Mouse (Mus musculus) lung, embryonic 15.5 days (tissue): ENCODE measurements around the gene Fpgt. TPM values are rescaled to one million over a fixed set of nuclear protein-coding genes. Genes with fewer than 3 reads are reported as not detected.

Experiments used
- ATAC-seq: fragments of 200-750 bp; cut with Nextera tagmentation; 2 replicates; pipeline ENCODE4 v1.8.0; 2017; ENCODE audit warnings: moderate number of reproducible peaks, borderline replicate concordance; ENCODE audit not compliant: low FRiP score, low TSS enrichment; ENCODE audit errors: extremely low read depth
- H3K27ac ChIP-seq: fragments of 300-500 bp; sonication (generic); 2 replicates; pipeline ENCODE4 v1.5.1; 2015; ENCODE audit warnings: moderate library complexity, mild to moderate bottlenecking, inconsistent platforms
- H3K27me3 ChIP-seq: fragments of 300-500 bp; sonication (generic); 2 replicates; pipeline ENCODE4 v1.6.1; 2015; ENCODE audit warnings: inconsistent platforms
- H3K36me3 ChIP-seq: fragments of 300-500 bp; sonication (generic); 2 replicates; pipeline ENCODE4 v1.6.1; 2015; ENCODE audit warnings: inconsistent platforms
- H3K4me1 ChIP-seq: fragments of 300-500 bp; sonication (generic); 2 replicates; pipeline ENCODE4 v1.6.1; 2015; ENCODE audit warnings: inconsistent platforms
- H3K4me2 ChIP-seq: fragments of 300-500 bp; sonication (generic); 2 replicates; pipeline ENCODE4 v1.6.1; 2015; ENCODE audit warnings: inconsistent platforms, mild to moderate bottlenecking, moderate library complexity
- H3K4me3 ChIP-seq: fragments of 300-500 bp; sonication (generic); 2 replicates; pipeline ENCODE4 v1.5.1; 2015; ENCODE audit warnings: mild to moderate bottlenecking, inconsistent platforms
- H3K9ac ChIP-seq: fragments of 300-500 bp; sonication (generic); 2 replicates; pipeline ENCODE4 v1.6.1; 2015; ENCODE audit warnings: inconsistent platforms
- H3K9me3 ChIP-seq: fragments of 300-500 bp; sonication (generic); 2 replicates; pipeline ENCODE4 v1.6.1; 2016; ENCODE audit warnings: inconsistent platforms
- WGBS: fragments of 180-500 bp; shearing (Covaris S2); methylation state at CpG from one replicate; pipeline ENCODE4 v1.1.7; 2015; 5-methylcytosine and 5-hydroxymethylcytosine counted together
- polyA plus RNA-seq: library from polyadenylated mRNA; unstranded; fragments of >200 nt; fragmentation: Nextera tagmentation; extraction: Ambion mirVana; gene quantifications from 2 replicates; pipeline ENCODE4 v1.2.1, GENCODE M21; 2015

Gene Fpgt
- polyA plus RNA-seq: 12.3 and 15.3 TPM in 2 replicates

DNA sequence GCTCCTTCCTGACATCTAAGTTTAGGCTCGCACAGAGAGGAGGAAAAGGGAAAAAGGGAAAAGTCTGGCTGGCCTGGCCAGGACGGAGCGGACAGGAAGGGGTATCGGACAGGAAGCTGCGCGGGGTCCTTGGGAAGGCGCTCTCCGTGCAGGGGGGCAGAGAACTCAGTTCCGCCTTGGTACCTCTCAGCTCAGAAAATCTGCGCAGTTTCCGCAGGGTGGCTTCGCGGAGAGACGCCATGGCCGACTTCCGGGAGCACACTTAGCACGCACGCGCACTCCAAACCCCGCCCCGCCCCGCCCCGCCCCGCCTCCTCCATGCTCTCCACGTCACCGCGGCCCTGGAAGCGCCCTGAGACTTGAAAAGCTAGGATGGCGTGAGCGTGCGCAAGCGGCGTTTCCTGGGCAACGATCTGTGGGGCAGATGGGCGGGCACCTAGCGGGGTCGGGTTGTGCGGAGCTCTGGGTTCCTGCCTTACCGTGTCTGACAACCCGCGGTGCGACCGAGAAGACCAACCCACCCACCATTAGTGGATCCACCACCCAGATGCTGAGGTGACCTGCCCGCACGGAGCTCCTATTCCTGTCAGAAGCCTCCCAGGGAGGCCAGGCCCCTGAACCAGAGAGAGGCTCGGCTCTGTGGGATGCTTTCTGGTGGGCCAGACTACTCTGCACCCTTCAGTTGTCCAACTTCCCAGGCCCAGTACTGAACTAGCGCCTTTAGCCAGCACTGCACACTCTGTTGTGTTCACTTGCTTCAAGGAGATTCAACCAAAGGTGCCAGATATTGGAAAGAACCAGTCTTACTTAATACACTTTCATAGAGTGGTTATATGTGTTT lies at the start of gene Fpgt, which contains the start of gene Lrriq3:
TSS of gene Fpgt (minus strand) at position 288 of the 841 bp plus-strand sequence.
TSS of gene Lrriq3 (plus strand) at position 319 of the 841 bp plus-strand sequence.
- Histone ChIP-seq H3K27me3 (no peaks in the 10 kb centered on the region), H3K36me3 (no peaks in the 10 kb centered on the region)
- peak; percentile 100 for ATAC-seq

DNA sequence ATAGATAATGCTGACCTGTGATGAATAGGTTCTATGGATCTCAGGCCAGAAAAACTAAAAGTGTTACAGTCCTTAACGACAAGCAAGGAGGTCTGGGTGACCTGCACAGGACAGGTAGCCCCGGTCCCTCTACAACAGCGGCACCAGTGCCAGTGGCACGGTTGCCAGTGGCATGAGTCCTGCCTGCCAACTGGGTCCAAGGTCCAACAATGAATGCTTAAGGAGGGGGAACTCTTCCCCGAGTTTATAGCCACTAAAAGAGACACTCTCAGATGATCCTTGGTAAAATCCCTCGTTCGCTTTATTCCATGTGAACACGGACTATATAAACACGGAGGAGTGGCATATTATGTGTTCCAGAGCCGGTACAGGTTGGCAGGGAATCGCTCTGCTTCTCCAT lies 47.8 kb upstream of the Fpgt start:
- Histone ChIP-seq H3K4me2 (no peak overlapping the region), H3K27ac (no peak overlapping the region), H3K27me3 (no peaks in the 10 kb centered on the region), H3K9ac (no peak overlapping the region), H3K4me3 (no peak overlapping the region), H3K4me1 (no peaks in the 10 kb centered on the region), H3K9me3 (no peaks in the 10 kb centered on the region), H3K36me3 (no peaks in the 10 kb centered on the region)
- 82% methylated on average over 11 of the region's 11 CpGs for WGBS
- no peak for ATAC-seq

More for the DNA sequence above, at the start of gene Fpgt, which contains the start of gene Lrriq3:
- under 1% methylated on average over 36 of the region's 47 CpGs for WGBS
- peak within 1 kb of the TSS; percentile 54 for H3K9ac ChIP-seq
- H3K4me2 ChIP-seq: peak within 1 kb of the TSS; percentile 67
- peaks cover 2% of the 10 kb centered on the region; the same call in 1 of the 2 replicates for H3K4me1 ChIP-seq
- H3K9me3 ChIP-seq: no peaks in the 10 kb centered on the region
- H3K27ac ChIP-seq: peak within 1 kb of the TSS; percentile 81
- H3K4me3 ChIP-seq: peak within 1 kb of the TSS; percentile 70

DNA sequence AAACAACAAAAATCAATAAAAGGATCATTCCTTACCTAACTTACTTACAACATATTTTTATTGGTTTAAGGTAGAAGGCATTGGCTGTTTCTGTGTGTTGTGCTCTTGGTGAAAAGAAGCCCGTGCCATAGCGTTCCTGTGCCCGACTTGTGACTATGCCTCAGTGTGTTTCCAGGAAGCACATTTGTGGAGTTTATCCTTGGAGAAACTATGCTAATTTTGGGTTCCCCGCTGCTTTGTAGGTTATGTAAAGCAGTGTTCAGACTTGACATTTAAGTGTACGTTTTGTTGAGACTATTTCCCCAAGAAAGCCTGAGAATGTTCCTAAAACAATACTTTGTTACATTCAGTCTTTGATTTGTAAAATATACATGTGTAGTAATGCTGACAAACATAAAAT lies 44.5 kb upstream of the Fpgt start:
- H3K36me3 ChIP-seq: no peaks in the 10 kb centered on the region
- no peak overlapping the region for H3K4me2 ChIP-seq
- H3K27ac ChIP-seq: no peak overlapping the region
- WGBS: 83% methylated on average over 5 of the region's 5 CpGs
- H3K4me3 ChIP-seq: no peak overlapping the region
- no peak for ATAC-seq
- no peaks in the 10 kb centered on the region for H3K27me3 ChIP-seq
- no peak overlapping the region for H3K9ac ChIP-seq
- no peaks in the 10 kb centered on the region for H3K9me3 ChIP-seq
- no peaks in the 10 kb centered on the region for H3K4me1 ChIP-seq

DNA sequence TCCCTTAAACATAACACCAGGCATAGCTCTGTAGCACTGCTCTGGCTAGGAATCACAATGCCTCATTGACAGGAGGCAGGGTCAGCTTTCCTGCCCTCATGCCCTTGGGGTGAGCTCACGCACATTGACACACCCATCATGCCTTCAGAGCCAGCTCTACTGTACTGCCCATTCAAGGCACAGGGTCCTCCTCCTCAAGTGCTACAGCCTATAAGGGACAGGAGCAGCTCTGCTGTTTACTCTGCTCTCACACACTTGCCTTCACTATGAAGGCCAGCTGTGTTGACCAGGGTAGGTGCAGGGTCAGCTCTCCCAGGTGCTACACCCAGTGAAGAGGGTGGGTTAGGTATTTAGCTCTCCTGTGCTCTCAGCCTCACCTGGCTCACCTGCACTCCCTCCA lies 12.8 kb upstream of the Fpgt start:
- H3K27me3 ChIP-seq: no peaks in the 10 kb centered on the region
- peak; percentile 59 for ATAC-seq
- H3K9ac ChIP-seq: no peak overlapping the region
- WGBS: 48% methylated on average over 1 of the region's 1 CpGs
- H3K36me3 ChIP-seq: no peaks in the 10 kb centered on the region
- no peaks in the 10 kb centered on the region for H3K9me3 ChIP-seq
- H3K4me1 ChIP-seq: no peaks in the 10 kb centered on the region
- no peak overlapping the region for H3K4me3 ChIP-seq
- no peak overlapping the region for H3K27ac ChIP-seq
- no peak overlapping the region for H3K4me2 ChIP-seq

DNA sequence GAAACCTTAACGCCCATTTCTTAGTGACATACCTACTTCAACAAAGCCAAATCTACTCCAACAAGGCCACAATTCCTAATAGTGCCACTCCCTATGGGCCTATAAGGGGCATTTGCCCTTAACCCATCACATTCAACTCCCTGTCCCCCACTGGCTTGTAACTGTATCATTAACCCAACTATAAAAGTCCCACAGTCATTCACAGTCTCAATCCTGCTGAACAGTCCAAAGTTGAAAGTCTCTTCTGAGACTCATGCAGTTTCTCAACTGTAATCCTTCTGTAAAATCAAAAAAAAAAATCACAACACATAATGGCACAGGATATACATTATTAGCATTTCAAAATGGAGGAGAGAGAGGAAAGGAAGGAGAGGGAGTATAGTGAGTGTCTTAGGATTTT lies 6.1 kb upstream of the Fpgt start:
- Histone ChIP-seq H3K4me1 (no peaks in the 10 kb centered on the region), H3K4me3 (no peak overlapping the region), H3K9me3 (no peaks in the 10 kb centered on the region), H3K36me3 (no peaks in the 10 kb centered on the region), H3K9ac (no peak overlapping the region), H3K27ac (no peak overlapping the region), H3K4me2 (no peak overlapping the region), H3K27me3 (no peaks in the 10 kb centered on the region)
- no peak for ATAC-seq
- WGBS: 65% methylated on average over 1 of the region's 1 CpGs

DNA sequence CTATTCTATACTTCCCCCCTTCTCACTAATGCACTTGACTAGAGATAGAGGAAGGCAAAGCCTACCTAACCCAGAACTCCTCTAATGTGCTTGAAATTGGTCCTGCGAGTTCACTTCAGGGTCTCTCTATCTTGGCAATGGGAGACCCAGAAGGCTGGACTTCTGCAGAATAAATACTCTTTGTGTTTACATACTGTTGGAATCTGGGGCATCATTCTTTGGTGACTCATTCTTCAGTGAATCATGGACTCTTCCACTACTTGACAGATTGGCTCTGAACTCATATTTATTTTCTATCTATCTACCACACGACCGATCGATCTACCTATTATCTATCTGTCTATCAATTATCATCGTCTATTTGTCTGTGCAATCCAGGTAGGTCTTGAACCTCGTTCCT lies 1.1 kb downstream of the Fpgt start:
- H3K4me1 ChIP-seq: peaks cover 2% of the 10 kb centered on the region; the same call in 1 of the 2 replicates
- 88% methylated on average over 6 of the region's 6 CpGs for whole genome bisulfite sequencing
- H3K9me3 ChIP-seq: no peaks in the 10 kb centered on the region
- peaks cover 8% of the 10 kb centered on the region for H3K36me3 ChIP-seq
- peak overlapping the region; percentile 70 for H3K4me3 ChIP-seq
- H3K27ac ChIP-seq: no peak overlapping the region
- H3K9ac ChIP-seq: no peak overlapping the region
- no peak for ATAC-seq
- H3K4me2 ChIP-seq: peak overlapping the region; percentile 67
- H3K27me3 ChIP-seq: no peaks in the 10 kb centered on the region

DNA sequence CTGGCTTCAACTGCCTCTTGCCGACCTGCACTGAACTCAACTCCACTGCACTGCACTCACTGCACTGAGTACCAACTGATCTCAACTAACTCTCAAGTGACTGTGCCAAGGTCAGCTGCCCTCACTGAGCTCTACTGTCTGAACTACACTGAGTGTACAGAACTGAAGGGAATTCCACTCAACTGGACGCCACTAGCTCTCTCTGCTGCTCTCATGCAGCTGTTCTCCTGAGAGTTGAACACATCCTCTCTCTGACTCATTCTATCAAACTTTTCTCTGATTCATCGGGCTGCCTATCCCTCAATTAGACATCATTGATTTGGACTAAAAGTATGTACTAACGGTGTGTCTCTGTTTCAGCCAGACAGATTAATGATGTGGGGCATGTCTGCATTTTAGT lies 15.3 kb downstream of the Fpgt start:
- H3K4me3 ChIP-seq: no peak overlapping the region
- no peak overlapping the region for H3K9ac ChIP-seq
- H3K4me1 ChIP-seq: no peaks in the 10 kb centered on the region
- no peak for ATAC-seq
- no peak overlapping the region for H3K4me2 ChIP-seq
- 69% methylated on average over 4 of the region's 4 CpGs for WGBS
- no peaks in the 10 kb centered on the region for H3K9me3 ChIP-seq
- H3K27ac ChIP-seq: no peak overlapping the region
- no peaks in the 10 kb centered on the region for H3K36me3 ChIP-seq
- no peaks in the 10 kb centered on the region for H3K27me3 ChIP-seq

DNA sequence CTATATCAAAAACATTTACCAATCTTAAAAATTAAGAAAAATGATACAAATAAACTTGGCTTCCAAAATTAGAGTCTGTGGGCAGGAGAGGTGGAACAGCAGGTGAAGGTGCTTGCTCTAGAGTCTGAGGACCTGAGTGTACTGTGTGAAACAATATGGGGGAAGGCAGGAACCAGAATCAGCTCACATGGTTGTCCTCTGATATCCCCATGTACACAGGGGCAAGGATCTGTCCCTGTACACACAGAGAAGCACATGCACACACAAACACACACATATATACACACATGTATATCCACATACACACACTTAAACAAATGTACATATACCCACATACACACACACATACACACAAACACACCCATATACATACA lies 33.8 kb downstream of the Fpgt start:
- Histone ChIP-seq H3K4me1 (no peaks in the 10 kb centered on the region), H3K36me3 (no peaks in the 10 kb centered on the region), H3K9me3 (no peaks in the 10 kb centered on the region), H3K27me3 (no peaks in the 10 kb centered on the region), H3K4me3 (no peak overlapping the region), H3K27ac (no peak overlapping the region), H3K4me2 (no peak overlapping the region), H3K9ac (no peak overlapping the region)
- no peak for ATAC-seq

DNA sequence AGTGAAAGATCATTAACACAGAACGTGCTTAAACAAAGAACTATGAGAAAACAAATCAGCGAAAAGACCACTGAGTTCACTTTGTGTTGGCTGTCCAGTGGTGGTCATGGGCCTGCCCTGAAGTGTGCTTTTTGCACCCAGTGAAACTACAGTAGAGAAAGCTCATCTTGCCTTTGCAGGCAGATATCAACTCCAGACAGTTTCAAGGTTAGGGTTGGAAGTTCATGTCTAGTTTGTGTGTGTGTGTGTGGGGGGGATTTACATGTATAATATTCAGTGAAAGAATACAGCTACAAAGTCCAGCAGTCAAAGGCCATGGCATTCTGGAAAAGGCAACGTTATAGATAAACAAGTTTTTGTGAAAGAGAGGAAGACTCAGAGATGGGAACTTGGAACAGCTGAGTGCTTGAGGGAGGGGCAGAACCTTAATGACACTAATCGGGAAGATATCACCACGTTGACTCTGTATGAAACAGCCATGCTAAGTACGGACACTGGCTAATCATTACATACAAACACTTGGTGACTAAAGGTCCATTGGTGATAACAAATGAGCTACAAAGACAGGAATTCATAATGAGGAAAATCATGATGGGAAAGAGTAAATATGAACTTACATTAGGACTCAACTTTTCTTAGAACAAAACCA lies 34.3 kb downstream of the Fpgt start:
- H3K36me3 ChIP-seq: no peaks in the 10 kb centered on the region
- no peak overlapping the region for H3K4me3 ChIP-seq
- no peaks in the 10 kb centered on the region for H3K27me3 ChIP-seq
- no peak for ATAC-seq
- H3K27ac ChIP-seq: no peak overlapping the region
- no peaks in the 10 kb centered on the region for H3K4me1 ChIP-seq
- no peak overlapping the region for H3K4me2 ChIP-seq
- 58% methylated on average over 6 of the region's 6 CpGs for WGBS
- H3K9me3 ChIP-seq: no peaks in the 10 kb centered on the region
- H3K9ac ChIP-seq: no peak overlapping the region

DNA sequence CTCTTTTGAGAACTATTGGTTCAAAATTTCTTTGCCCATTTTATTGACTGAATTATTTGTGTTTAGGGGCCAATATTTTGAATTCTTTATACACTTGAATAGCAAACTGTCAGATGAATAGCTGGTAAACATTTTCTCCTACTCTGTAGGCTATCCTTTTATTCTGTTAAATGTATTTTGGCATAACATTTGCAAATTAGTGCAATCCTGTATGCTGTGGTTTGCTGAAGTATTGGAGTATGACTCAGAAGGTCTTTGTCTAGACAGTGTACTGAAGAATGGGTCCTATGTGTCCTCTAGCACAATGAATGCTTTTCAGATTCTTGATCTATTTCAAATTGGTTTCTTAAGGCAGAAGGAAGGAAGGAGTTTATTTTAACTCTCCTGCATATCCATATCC lies 35.6 kb downstream of the Fpgt start:
- Histone ChIP-seq H3K4me2 (no peak overlapping the region), H3K4me1 (no peaks in the 10 kb centered on the region), H3K27ac (no peak overlapping the region), H3K27me3 (no peaks in the 10 kb centered on the region), H3K4me3 (no peak overlapping the region), H3K9me3 (no peaks in the 10 kb centered on the region), H3K9ac (no peak overlapping the region), H3K36me3 (no peaks in the 10 kb centered on the region)
- no peak for ATAC-seq

DNA sequence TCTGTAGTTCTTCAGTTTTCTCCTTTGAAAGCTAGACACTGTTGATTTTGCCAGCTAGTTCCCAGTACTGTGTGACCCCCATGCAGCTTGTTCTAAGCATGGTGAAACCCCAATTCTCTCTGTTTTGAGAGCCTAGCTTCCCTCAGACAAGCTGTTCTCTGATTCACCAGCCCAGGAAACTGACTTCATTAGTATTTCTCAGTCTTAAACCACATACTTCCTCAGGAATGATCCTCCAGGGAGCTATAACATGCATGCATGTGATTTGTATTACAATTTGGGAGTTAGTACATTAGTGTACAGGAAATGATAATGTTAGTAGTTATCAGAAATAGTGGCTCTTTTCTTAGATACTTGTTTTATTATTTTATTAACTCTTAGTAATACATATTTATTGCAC lies 36.6 kb downstream of the Fpgt start:
- Histone ChIP-seq H3K27me3 (no peaks in the 10 kb centered on the region), H3K4me2 (no peak overlapping the region), H3K9ac (no peak overlapping the region), H3K4me1 (no peaks in the 10 kb centered on the region), H3K9me3 (no peaks in the 10 kb centered on the region), H3K4me3 (no peak overlapping the region), H3K36me3 (no peaks in the 10 kb centered on the region), H3K27ac (no peak overlapping the region)
- no peak for ATAC-seq

DNA sequence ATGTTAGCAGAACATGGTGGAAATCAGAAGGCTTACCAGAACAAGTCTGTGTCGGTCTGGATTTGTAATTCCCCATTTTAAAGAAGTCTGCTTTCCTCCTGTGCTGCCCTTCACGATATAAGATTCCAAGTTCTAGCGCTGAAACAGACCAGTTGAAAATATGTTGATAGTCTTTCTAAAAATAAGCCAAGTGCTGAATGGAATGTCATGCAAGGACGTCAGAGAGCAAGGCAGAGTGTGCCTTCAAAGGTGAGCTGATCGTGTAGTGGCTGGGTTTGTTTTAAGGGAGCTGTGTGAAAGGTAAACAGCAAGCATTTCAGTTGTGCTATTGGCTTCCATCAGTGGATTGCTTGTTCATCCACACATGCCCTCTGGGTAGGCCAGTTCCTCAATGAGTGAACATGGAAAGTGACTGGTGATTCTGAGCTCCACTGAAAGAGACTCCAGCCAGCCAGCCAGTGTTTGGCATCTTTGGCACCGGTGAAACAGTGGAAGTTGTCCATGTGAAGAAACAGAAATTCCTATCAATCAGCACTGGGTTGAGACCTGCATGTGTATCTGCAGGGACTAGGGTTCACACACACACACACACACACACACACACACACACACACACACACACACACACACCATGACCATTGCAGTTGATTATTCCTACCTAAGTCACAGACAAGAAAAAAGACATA lies 37.8 kb downstream of the Fpgt start, which contains the start of gene Tnni3k:
TSS of gene Tnni3k (minus strand) at position 177 of the 686 bp plus-strand sequence.
- Histone ChIP-seq H3K27ac (no peak within 1 kb of the TSS), H3K9me3 (no peaks in the 10 kb centered on the region), H3K9ac (no peak within 1 kb of the TSS), H3K36me3 (no peaks in the 10 kb centered on the region), H3K27me3 (no peaks in the 10 kb centered on the region), H3K4me1 (no peaks in the 10 kb centered on the region), H3K4me2 (no peak within 1 kb of the TSS), H3K4me3 (no peak within 1 kb of the TSS)
- no peak for ATAC-seq
- WGBS: 52% methylated on average over 6 of the region's 6 CpGs
